Mouse (Mus musculus) heart, adult 11 months (tissue): Measurements from ENCODE around the gene Cep97.

ENCODE experiments used
- DNase-seq: peaks from one replicate; pipeline ENCODE4 v3.0.0; 2022

The Cep97 gene

GRCm38 (mm10) chr16:55947266-55947665, 12.6 kb upstream of the Cep97 start:
- peak; percentile 27 for DNase-seq

DNA sequence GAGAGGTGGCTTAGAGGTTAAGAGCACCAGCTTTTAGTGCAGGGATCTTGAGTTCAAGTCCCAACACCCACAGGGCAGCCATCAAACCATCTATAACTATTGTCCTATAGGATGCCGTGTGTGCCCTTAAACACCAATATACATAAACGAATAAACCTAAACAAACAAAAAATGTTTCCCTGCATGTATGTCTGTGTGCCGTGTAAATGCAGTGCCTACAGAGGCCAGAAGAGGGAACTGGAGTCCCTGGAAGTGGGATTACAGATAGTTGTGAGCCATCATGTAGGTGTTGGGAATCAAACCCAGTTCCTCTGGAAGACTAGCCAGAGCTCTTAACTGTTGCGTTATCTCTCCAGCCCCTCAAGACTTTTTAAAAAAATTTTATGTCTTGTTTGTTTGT, 6.1 kb upstream of the Cep97 start:
- DNase-seq: peak; percentile 44

DNA sequence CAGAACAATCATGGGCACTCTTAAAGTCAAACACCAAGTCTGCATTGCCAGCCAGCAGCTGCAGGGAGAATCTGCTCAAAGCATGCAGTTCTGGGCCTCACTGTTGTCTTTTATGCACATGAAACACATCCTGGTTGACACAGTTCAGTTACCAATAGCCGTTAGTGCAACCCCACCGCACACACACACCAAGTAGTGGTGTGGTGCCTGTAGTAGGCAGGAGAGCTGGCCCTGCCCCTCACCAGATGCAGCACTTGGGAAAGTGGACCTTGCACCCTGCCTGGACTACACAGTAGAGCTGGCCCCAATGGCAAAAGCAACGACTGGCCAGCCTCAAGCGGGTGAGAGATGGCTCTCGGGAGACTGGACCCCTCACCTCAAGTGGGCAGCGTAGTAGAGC, 5.0 kb upstream of the Cep97 start:
- DNase-seq: peak; percentile 83

DNA sequence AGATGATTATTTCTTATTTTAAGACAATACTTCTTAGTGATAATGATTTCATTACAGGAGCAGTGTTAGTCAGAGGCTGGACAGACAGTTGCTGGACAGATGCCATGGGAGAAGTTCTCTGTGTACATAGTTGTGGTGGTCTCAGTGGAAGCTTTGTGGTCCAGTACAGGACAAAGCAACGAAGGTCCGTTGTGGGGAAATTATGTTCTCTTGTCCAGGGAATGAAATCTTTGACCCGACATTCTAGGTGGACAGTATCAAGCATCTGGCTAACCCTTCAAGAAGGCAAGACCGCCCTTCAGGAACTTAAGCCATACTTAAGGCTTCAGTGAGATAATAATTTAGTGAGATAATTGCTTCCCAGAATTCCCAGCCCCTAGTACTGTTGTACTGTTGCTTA, 4.1 kb upstream of the Cep97 start:
- DNase-seq: peak; percentile 55

DNA sequence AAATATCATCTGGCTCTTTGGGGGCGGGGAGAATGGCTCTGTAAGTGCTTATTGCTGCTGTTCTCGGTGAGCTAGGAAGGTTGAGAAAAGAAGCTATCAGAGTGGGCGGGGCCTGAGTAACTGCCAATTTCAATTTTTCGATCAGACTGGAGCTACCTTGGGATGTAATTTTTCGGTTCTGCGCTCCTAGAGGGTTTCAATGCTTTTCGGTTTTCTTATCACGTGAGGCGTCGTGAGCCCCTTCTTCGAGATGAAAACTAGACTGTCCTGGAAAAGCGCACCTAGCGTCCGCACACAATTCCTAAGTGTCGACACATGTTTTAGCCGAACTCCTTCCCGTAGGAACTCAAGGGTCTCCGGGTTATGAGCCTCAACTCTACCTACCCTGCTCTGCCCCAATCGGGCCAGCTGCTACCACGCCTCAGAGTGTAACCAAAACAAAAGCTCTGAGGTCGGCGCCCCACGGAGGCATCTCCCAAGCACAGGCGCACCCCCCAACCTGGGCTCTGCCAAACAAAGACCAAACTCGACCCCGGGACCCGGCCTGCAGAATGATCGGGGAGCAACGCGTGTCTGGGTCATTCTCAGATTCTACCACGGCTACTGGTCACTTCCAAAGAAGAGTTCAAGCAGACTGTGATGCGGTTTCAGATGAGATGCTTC, 843 bp downstream of the Cep97 start:
- no peak for DNase-seq

DNA sequence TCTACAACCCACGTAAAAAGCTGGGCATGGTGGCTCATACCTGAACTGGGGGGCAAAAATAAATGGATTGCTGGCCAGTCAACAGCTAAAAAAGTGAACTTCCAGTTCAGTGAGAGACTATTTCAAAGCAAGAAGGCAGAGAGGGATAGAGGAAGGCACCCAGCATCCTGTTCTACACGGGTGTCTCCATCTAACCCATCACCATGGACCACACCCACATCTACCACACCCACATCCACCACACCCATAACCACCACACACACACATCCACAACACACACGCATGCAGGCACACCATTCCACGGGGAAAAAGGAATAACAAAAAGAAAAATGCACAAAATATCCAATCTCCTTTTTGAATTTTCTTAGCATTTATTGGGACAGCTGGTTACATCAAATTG, 10.6 kb downstream of the Cep97 start:
- peak; percentile 34 for DNase-seq

DNA sequence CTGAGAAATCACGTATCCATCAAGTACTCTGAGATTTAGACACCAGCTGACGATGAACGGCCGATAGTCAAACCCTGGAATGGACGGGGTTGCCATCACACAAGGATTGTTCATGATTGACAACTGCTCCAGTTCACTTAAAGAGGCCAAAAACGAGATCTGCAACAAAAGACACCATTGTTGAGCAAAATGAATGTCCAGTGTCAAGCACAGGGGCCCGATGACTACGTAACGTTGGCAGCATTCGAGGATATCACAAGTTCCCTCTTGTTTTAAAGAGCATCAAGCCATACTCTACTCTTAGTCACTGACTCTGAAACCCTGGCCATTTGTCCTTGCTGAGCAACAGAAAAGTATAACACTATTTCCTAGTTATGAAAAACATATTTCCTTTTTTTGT, 12.6 kb downstream of the Cep97 start:
- peak; percentile 28 for DNase-seq

DNA sequence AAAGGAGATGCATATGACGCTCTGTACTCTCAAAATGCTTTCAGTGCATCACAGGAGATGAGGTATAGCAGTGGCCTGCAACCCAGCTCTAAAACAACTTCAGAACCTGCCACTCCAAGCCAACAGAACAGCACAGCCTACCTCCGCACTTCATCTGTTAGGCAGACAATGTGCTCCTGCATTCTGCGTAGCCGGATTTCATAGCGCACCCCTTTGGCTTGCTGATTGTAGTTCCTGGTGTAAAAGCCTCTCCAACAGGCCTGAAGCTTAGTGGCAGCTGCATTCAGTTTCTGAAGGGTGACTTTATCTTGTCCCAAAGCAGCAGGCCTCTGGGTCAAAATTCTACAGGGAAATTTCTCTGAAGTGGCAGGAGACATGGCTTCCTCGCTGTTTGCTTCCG, 19.9 kb downstream of the Cep97 start:
- peak; percentile 61 for DNase-seq

DNA sequence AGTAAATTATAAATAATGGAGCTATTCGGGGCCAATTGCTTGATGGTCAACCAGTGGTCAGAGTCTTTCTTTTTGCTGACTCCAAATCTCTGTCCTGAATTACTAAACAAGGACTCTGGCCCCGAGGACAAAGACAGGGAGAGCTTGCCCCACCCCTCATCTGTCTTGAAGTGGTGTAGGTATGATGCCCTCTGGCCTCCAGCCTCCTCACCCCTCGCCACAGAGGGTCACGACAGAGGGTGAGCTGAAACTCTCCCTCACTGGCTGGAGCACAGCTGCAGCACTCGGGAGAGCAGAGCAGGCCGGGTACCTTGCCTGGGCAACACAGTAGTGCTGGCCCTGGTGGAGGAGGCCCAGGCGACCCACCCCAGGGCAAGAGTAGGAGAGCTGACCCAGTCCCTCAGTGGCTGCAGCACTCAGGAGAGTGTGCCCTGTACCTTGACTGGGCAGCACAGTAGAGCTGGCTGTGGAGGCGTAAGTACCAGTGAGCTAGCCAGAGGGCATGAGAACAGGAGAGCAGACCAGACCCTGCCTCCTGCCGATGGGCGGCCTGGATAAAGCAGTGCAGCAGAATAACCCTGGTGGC, 24.4 kb downstream of the Cep97 start:
- DNase-seq: peak; percentile 80

GRCm38 (mm10) chr16:55906928-55907679, 27.6 kb downstream of the Cep97 start:
- DNase-seq: peak; percentile 42

DNA sequence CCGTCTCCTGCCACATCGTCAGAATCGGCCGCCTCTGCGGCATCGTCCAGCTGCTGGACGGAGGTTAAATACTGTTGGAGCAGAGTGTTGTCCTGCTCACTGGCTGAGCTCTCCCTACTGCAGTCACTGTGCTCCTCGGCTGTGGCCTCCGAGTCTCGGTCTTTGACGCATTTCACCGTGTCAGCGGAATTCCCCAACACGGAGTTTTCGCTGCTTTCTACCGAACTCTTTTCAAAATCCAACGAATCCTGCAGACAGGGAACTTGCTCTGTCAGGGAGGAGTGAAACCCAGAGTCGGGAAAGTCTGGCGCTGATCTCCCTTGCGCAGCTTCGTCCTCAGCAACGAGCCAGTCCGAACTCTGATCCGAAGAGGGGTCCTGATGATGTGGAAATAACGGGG, 29.3 kb downstream of the Cep97 start:
- DNase-seq: peak; percentile 76

DNA sequence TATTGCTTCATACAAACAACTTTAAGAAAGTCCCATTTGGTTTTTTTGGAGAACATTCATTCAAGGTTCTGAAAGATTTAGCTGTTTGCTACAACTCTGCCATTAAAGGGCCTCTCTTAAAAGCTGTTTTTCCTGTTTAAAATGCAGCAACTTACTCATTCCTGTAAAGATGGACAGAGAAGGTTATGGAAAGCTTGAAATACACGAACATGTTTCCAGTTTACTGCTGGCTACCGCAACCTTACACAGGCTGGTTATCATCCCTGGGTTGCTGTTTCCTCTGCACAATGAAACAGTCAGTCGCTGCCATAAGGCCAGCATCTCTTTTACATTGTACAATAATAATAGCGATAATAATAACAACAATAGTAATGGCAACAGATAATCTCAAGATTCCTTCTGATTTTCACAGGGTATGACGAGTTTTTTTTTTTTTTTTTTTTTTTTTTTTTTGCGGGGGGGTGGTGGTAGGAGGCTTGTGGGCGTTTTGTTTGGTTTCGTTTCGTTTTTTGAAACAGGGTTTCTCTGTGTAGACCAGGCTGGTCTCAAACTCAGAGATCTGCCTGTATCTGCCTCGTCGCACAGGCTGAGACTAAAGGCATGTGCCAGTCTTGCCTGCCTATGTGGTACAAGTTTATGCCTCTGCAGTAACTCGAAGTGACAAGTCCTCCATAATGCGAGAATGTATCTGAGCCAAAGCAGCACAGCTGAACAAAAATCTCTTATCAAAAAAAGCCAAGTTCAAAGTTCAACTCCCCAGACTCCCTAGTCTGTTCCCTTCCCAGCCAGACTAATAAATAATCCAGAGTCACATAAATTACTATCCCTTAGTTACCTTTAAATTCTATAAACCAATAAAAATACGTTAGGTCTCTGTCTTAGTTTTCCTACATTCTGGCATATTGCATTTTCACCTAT, 32.6 kb downstream of the Cep97 start:
- DNase-seq: no peak

- peak; percentile 92 for DNase-seq
These were observed 36.2 kb downstream of the Cep97 start for GRCm38 (mm10) chr16:55898385-55899002.

- DNase-seq: peak; percentile 90
These were observed 39.0 kb downstream of the Cep97 start for GRCm38 (mm10) chr16:55895651-55896095.

GRCm38 (mm10) chr16:55894893-55895650, 39.6 kb downstream of the Cep97 start, which contains the start of gene Nxpe3:
Gene Nxpe3, minus strand, starts transcription at chr16:55895285.
- DNase-seq: peak; percentile 99

- no peak for DNase-seq
These were observed 40.1 kb downstream of the Cep97 start for GRCm38 (mm10) chr16:55894536-55894892.

DNA sequence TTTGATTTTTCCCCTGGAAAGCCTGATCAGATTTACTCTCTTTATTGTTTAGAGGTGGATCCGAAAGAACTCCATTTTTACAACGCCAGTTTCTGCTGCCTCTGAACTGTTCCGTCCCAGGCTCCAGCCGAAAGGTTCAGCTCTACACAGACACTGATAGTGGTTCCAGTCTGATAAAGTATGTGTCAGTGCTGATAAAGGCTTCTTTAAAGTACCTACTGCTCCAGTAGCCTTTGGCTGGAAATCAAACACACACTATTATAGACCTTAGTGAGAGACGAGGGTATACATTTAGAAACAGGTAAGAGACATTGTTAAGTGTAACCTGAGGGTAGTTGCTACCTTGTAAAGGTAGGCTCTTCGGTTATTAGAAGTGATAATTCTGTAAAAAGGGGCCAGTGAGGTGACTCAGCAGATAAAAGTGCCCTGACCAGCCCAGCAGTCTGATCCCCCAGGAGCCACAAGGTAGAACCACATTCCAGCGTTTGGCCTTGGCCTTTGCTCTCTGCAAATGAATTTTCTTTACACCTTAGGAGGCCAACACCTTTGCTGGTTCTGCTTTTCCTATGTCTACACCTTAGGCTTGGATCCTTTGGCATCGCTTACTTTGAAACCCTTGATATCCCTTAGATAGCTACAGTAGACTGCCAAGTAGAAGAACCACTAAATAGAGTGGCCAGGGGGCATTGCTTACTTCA, 41.1 kb downstream of the Cep97 start:
- peak; percentile 25 for DNase-seq

DNA sequence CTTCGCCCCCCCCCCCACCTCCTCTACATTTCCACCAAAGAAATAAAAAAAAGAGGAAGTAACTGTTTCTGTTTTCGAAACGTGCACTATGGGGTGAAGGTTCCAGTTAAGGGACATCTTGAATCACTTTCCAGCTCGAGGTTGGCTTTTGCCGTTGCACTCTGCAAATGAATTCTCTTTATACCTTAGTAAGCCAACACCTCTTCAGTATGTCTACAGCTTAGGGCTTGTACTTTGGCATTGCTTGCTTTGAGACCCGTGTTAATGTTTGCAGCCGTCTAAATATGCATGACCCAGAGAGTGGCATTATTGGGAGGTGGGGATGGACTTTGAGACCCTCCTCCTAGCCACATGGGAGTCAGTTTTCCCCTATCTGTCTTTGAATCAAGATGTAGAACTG, 42.2 kb downstream of the Cep97 start:
- peak; percentile 43 for DNase-seq

- no peak for DNase-seq
These were observed 43.3 kb downstream of the Cep97 start for GRCm38 (mm10) chr16:55891346-55891745.

DNA sequence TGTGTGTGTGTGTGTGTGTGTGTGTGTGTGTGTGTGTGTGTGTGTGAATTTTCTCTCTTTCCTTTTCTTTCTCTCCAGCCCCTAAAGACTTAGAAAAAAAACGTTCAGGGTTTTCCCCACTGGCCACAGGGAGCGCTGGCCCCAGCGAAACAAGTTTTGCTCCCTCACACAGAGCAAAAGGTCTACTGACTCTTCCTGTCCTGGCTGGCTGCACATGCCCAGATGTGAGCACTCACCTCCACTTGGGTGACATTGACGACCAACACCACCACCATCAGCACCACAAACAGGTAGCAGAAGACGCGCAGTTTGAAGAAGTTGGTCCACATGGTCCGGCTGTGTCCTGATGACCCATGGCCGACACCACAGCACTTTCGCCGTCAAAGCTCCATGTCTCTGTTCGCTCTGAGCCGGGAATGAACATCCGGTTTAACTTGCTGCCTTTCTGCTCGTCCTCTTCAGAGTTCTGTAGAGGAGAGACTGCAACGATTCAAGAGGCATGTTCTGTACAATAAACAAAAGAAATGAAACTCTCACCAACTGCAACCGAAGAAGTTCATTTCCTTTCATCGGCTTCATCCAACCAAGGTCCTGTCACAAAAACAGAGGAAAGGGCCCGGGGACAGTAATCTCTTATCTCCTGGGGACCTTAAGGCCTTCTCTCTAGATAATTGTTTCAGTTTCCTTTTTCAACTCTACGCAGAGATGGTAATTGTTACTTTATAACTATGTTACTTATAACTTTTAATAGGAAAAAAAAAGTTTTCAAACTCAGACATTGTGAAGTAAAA, 44.1 kb downstream of the Cep97 start:
- DNase-seq: no peak
